Comparison of ENCODE assay signal across 12 mouse cellular contexts in genomic region chr5:143356686-143357388, GRCm38 (mm10). TPM values are rescaled to one million over a fixed set of nuclear protein-coding genes. Genes with fewer than 3 reads are reported as not detected.
A peak's percentile ranks its signal among the peaks of the same experiment; 100 is the strongest.
DNase-seq lines count a peak whose midpoint lies in the region; ATAC-seq lines count a peak whose summit lies in the region.
"Had no signal": no experiment of that assay in that cellular context is flagged by ENCODE, and none has a peak within 500 bp of the region (broad histone marks: within the 10 kb centered on the region; RNA-seq: fewer than 3 reads in every experiment).

Gene Grid2ip, plus strand, starts transcription at chr5:143357338.

- peaks cover 3% of the 10 kb centered on the region; the same call in 1 of the 2 replicates for H3K9me3 ChIP-seq in heart, embryonic 16.5 days (replicated peaks; ENCODE audit: control insufficient read depth, low read length)
- no peaks in the 10 kb centered on the region for H3K9me3 ChIP-seq in hindbrain, embryonic 11.5 days (ENCODE audit: control insufficient read depth, low read length)
- no peaks in the 10 kb centered on the region for H3K9me3 ChIP-seq in midbrain, embryonic 15.5 days

- H3K4me2 ChIP-seq in heart, embryonic 16.5 days (ENCODE audit: low read depth, low read length): peak within 1 kb of the TSS; percentile 39; the same call in 1 of the 2 replicates
- peak within 1 kb of the TSS; percentile 32 for H3K4me2 ChIP-seq in hindbrain, embryonic 11.5 days (replicated peaks; ENCODE audit: low read depth, low read length)
- peak within 1 kb of the TSS; percentile 37 for H3K4me2 ChIP-seq in midbrain, embryonic 15.5 days

- H3K9ac ChIP-seq in heart, embryonic 16.5 days (ENCODE audit: low read length): no peak within 1 kb of the TSS
- 0 out of 2 replicates have a peak within 1 kb of the TSS, but pooled peaks have one; percentile 15 for H3K9ac ChIP-seq in hindbrain, embryonic 11.5 days (ENCODE audit: low read depth, low read length)
- no peak within 1 kb of the TSS for H3K9ac ChIP-seq in midbrain, embryonic 15.5 days

- peaks cover 4% of the 10 kb centered on the region; the same call in 1 of the 2 replicates for H3K4me1 ChIP-seq in heart, embryonic 16.5 days (ENCODE audit: control insufficient read depth, insufficient read depth, low read length)
- H3K4me1 ChIP-seq in hindbrain, embryonic 11.5 days (replicated peaks; ENCODE audit: control insufficient read depth, insufficient read depth, low read length): peaks cover 2% of the 10 kb centered on the region; the same call in 1 of the 2 replicates
- H3K4me1 ChIP-seq in midbrain, embryonic 15.5 days: peaks cover 5% of the 10 kb centered on the region; the same call in 1 of the 2 replicates

- intact Hi-C loops in heart, postnatal 25 days (cut with DNase I): no loop called here

- no peak for ATAC-seq in heart, embryonic 16.5 days (replicated peaks; ENCODE audit: extremely low read depth, insufficient read depth, low FRiP score)
- ATAC-seq in hindbrain, embryonic 11.5 days (ENCODE audit: low FRiP score): no peak
- ATAC-seq in midbrain, embryonic 15.5 days (replicated peaks): no peak
- ATAC-seq in erythroblast, adult 5-6 weeks (replicated peaks; ENCODE audit: low FRiP score, poor library complexity, severe bottlenecking): no peak
- ATAC-seq: inflammation-experienced regulatory T-cells, adult 6 months had no signal

- H3K27ac ChIP-seq in heart, embryonic 16.5 days (ENCODE audit: low read length): no peak within 1 kb of the TSS
- no peak within 1 kb of the TSS for H3K27ac ChIP-seq in hindbrain, embryonic 11.5 days (ENCODE audit: low read depth, low read length)
- no peak within 1 kb of the TSS for H3K27ac ChIP-seq in midbrain, embryonic 15.5 days

- WGBS in heart, embryonic 16.5 days: 16% methylated on average over 17 of the region's 17 CpGs
- 18% methylated on average over 17 of the region's 17 CpGs for WGBS in hindbrain, embryonic 11.5 days
- 18% methylated on average over 17 of the region's 17 CpGs for WGBS in midbrain, embryonic 15.5 days

- no peak for DNase-seq in heart, postnatal 25 days (ENCODE audit: low spot score)
- peak; percentile 67 for DNase-seq in ZHBTc4 (ENCODE audit: low read depth, low spot score)
- DNase-seq in hindbrain, embryonic 11.5 days (ENCODE audit: low spot score): peak; percentile 54
- DNase-seq in thymus, postnatal 10 days (ENCODE audit: low spot score in 2 of 2): no peak
- DNase-seq in left cerebral cortex, adult 8-10 months (ENCODE audit: low spot score in 2 of 2): no peak
- DNase-seq: cerebellum, adult 9-11 months; thymus, postnatal 25 days had no signal

- peaks cover 21% of the 10 kb centered on the region for H3K27me3 ChIP-seq in heart, embryonic 16.5 days (ENCODE audit: control insufficient read depth, insufficient read depth, low read length)
- H3K27me3 ChIP-seq in hindbrain, embryonic 11.5 days (ENCODE audit: control insufficient read depth, insufficient read depth, low read length): peaks cover 6% of the 10 kb centered on the region; the same call in 1 of the 2 replicates
- H3K27me3 ChIP-seq in midbrain, embryonic 15.5 days (replicated peaks): peaks cover 9% of the 10 kb centered on the region; the same call in 1 of the 2 replicates

- H3K36me3 ChIP-seq in heart, embryonic 16.5 days (ENCODE audit: control insufficient read depth, insufficient read depth): no peaks in the 10 kb centered on the region
- H3K36me3 ChIP-seq in hindbrain, embryonic 11.5 days (ENCODE audit: control insufficient read depth, insufficient read depth, low read length): no peaks in the 10 kb centered on the region
- H3K36me3 ChIP-seq in midbrain, embryonic 15.5 days (replicated peaks): no peaks in the 10 kb centered on the region
- H3K36me3 ChIP-seq: G1E had no signal

- peak within 1 kb of the TSS; percentile 26 for H3K4me3 ChIP-seq in heart, embryonic 16.5 days (ENCODE audit: low read length)
- peak within 1 kb of the TSS; percentile 4; the same call in 1 of the 2 replicates for H3K4me3 ChIP-seq in hindbrain, embryonic 11.5 days (ENCODE audit: low read depth, low read length)
- H3K4me3 ChIP-seq in midbrain, embryonic 15.5 days: peak within 1 kb of the TSS; percentile 16; the same call in 1 of the 2 replicates

RNA-seq across cellular contexts. Expression of gene Grid2ip, which starts in this region (rescaled TPM):
- 0.08 TPM in 1 of 2 replicates, not detected in the other for polyA plus RNA-seq in heart, embryonic 16.5 days (2015; fragmentation: Nextera tagmentation; extraction: Ambion mirVana)
- not detected for total RNA-seq in heart, postnatal 25 days (2021)
- 0.42 and 0.49 TPM in 2 replicates for polyA plus RNA-seq in hindbrain, embryonic 11.5 days (2014; fragmentation: Nextera tagmentation; extraction: Ambion mirVana)
- 0.33 and 0.44 TPM in 2 replicates for polyA plus RNA-seq in midbrain, embryonic 15.5 days (2015; fragmentation: Nextera tagmentation; extraction: Ambion mirVana)
- 0.58 TPM in 1 of 2 replicates, not detected in the other for total RNA-seq in erythroblast, adult 5-6 weeks (2015; ENCODE audit: low replicate concordance)
- total RNA-seq in erythroblast, adult 5-6 weeks (2017; ENCODE audit: low replicate concordance): not detected in 2 replicates
- 1 to 10 TPM; 3.1 to 4.6 (median 3.6) TPM for total RNA-seq in left cerebral cortex, adult 8-10 months (2022)
- polyA plus RNA-seq: G1E; inflammation-experienced regulatory T-cells, adult 6 months had no signal

Comparison
In these comparisons a context has a peak if more than half of its experiments do, and no peak if none do; other contexts are left out.
1. Peak in DNase-seq, H3K4me3 ChIP-seq, H3K9ac ChIP-seq and H3K4me2 ChIP-seq in hindbrain, embryonic 11.5 days; RNA of the gene not detected or under 1 TPM.